Mouse (Mus musculus) retina, postnatal 7 days (tissue): ENCODE results near the gene Cd84.

Experiments used
- DNase-seq: peaks from one replicate; pipeline ENCODE4 v3.0.0-alpha.2; 2012; ENCODE audit warnings: low read depth, low spot score

Cd84 gene

GRCm38 (mm10) chr1:171917305-171918039 is 78.0 kb downstream of the Cd84 start, which contains the start of gene Slamf6:
TSS of gene Slamf6 (plus strand) at chr1:171917515.
- DNase-seq, result no peak

GRCm38 (mm10) chr1:171918136-171918920 is 78.8 kb downstream of the Cd84 start:
- no peak for DNase-seq

- no peak for DNase-seq
Measured at GRCm38 (mm10) chr1:171919193-171919592, 79.7 kb downstream of the Cd84 start.

- no peak for DNase-seq
Measured at GRCm38 (mm10) chr1:171919901-171920510, 80.5 kb downstream of the Cd84 start.

- DNase-seq, result no peak
Measured at GRCm38 (mm10) chr1:171920989-171921621, 81.6 kb downstream of the Cd84 start.

- no peak for DNase-seq
Measured at GRCm38 (mm10) chr1:171921641-171922040, 82.1 kb downstream of the Cd84 start.

- no peak for DNase-seq
Measured at GRCm38 (mm10) chr1:171922844-171923243, 83.3 kb downstream of the Cd84 start.

- no peak for DNase-seq
Measured at GRCm38 (mm10) chr1:171924900-171925299, 85.4 kb downstream of the Cd84 start.

- DNase-seq, result no peak
Measured at GRCm38 (mm10) chr1:171933851-171934250, 94.4 kb downstream of the Cd84 start.

GRCm38 (mm10) chr1:171938952-171939948 is 99.8 kb downstream of the Cd84 start:
- no peak for DNase-seq
